Mouse (Mus musculus) liver, postnatal 0 days (tissue): ENCODE measurements around the gene Sel1l3.

Experiments used
- CTCF ChIP-seq: sonication (generic); IDR thresholded peaks from 2 replicates; pipeline ENCODE4 v1.5.1; 2016; ENCODE audit warnings: antibody characterized with exemption, low read depth
- EP300 ChIP-seq: IDR thresholded peaks from 2 replicates; pipeline ENCODE4 v1.6.1; 2016; ENCODE audit warnings: antibody characterized with exemption, low read depth, mild to moderate bottlenecking

GRCm38 (mm10) chr5:53202748-53203147, 11.0 kb downstream of the Sel1l3 start:
- no peak for TF ChIP-seq CTCF
- no peak for TF ChIP-seq EP300
